Mouse (Mus musculus): Measurements from ENCODE around the gene Tmem270. TPM values are rescaled to one million over a fixed set of nuclear protein-coding genes. Genes with fewer than 3 reads are reported as not detected.

Gene Tmem270
- polyA plus RNA-seq, 1 experiment, result not detected

DNA sequence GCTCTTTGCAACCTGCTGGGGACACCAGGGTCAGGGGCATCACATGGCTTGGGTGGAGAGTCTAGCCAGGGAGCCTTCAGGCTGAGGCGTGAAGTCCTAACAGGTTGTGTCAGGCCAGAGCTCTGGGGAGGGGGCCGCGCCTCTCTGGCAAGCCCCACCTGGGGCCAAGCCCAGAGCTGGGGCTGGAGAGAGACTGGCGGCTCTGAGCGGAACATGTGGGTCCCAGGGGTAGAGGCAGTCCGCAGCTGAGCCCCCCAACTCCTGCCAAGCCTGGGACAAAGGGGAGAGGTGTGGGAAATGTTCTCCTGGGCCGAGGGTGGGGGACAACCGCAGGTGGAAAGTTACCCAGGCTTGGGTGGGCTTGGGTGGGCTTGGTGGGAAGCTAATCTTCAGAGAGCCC lies 9.6 kb downstream of the Tmem270 start:
- H3K79me2 ChIP-seq (ENCODE audit: control insufficient read depth, insufficient read depth), result no peaks in the 10 kb centered on the region
- no peaks in the 10 kb centered on the region for H3K36me3 ChIP-seq (ENCODE audit: control insufficient read depth, insufficient read depth)
- no peaks in the 10 kb centered on the region for H3K79me3 ChIP-seq (ENCODE audit: low read depth)
- no peak for TF ChIP-seq FOSL1 (IDR thresholded peaks at IDR 0.05; ENCODE audit: insufficient read depth, low read length, poor library complexity, severe bottlenecking)
- TF ChIP-seq CTCF (IDR thresholded peaks at IDR 0.05; ENCODE audit: control insufficient read depth, insufficient read depth, insufficient read length), result no peak
- no peak for TF ChIP-seq MAX (IDR thresholded peaks at IDR 0.05)
- TF ChIP-seq MYOD1 (IDR thresholded peaks at IDR 0.05; ENCODE audit: control insufficient read depth, insufficient read length, low read depth), result no peak
- TF ChIP-seq CEBPB (IDR thresholded peaks at IDR 0.05; ENCODE audit: low read depth), result no peak
- TF ChIP-seq USF1 (IDR thresholded peaks at IDR 0.05; ENCODE audit: low read depth), result no peak
- TF ChIP-seq MYOG (IDR thresholded peaks at IDR 0.05; ENCODE audit: control insufficient read depth, extremely low read depth, insufficient read length), result no peak
- H3K27me3 ChIP-seq (ENCODE audit: control insufficient read depth, insufficient read depth, insufficient read length), result peaks cover 71% of the 10 kb centered on the region
- no peak overlapping the region for H3K4me3 ChIP-seq (ENCODE audit: insufficient read depth, poor library complexity, severe bottlenecking)
- H3ac ChIP-seq (ENCODE audit: control insufficient read depth, insufficient read length, low read depth), result no peak overlapping the region

DNA sequence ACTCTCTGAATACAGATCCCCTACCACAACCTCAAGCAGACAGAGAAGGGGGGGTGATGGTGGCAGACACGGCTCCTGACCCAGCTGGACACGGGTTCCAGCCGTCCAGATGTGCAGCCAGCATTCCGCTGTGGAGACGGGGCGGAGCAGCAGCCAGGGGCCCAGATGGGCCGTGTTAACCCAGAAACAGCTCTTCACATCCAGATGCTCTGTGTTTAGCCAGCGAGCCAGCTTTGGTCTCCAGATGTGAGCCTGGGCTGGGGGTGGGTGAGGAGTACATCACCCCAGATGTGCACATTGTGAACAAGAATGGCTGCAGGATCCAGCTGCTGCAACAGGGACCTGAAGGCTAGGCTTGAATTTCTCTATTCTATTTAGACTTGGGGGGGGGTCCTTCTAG lies 11.2 kb downstream of the Tmem270 start:
- peaks cover 64% of the 10 kb centered on the region for H3K27me3 ChIP-seq (ENCODE audit: control insufficient read depth, insufficient read depth, insufficient read length)
- TF ChIP-seq MAX (IDR thresholded peaks at IDR 0.05) (no peak), FOSL1 (IDR thresholded peaks at IDR 0.05; ENCODE audit: insufficient read depth, low read length, poor library complexity, severe bottlenecking) (no peak), CTCF (IDR thresholded peaks at IDR 0.05; ENCODE audit: control insufficient read depth, insufficient read depth, insufficient read length) (no peak), MYOG (IDR thresholded peaks at IDR 0.05; ENCODE audit: control insufficient read depth, extremely low read depth, insufficient read length) (no peak), MYOD1 (IDR thresholded peaks at IDR 0.05; ENCODE audit: control insufficient read depth, insufficient read length, low read depth) (no peak), USF1 (IDR thresholded peaks at IDR 0.05; ENCODE audit: low read depth) (no peak), CEBPB (IDR thresholded peaks at IDR 0.05; ENCODE audit: low read depth) (no peak)

DNA sequence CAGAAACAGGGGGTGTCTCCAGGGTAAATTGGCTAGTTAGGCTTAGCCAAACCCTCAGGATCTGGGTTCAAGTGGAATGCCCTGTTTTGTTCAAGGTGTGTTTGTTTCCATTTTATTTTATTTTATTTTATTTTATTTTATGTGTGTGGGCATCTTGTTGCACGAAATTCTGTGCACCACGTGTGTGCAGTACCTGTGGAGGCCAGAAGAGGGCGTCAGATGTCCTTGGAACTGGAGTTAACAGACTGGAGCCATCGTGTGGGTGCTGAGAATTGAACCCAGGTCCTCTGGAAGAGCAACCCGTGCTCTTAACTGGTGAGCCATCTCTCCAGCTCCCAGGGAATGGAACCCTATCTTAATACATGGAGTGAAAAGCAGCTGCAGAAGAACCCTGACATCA lies 13.8 kb downstream of the Tmem270 start:
- Histone ChIP-seq H3K27me3 (ENCODE audit: control insufficient read depth, insufficient read depth, insufficient read length) (peaks cover 56% of the 10 kb centered on the region), H3K4me3 (ENCODE audit: insufficient read depth, poor library complexity, severe bottlenecking) (no peak overlapping the region), H3K79me3 (ENCODE audit: low read depth) (no peaks in the 10 kb centered on the region), H3ac (ENCODE audit: control insufficient read depth, insufficient read length, low read depth) (no peak overlapping the region), H3K36me3 (ENCODE audit: control insufficient read depth, insufficient read depth) (no peaks in the 10 kb centered on the region), H3K79me2 (ENCODE audit: control insufficient read depth, insufficient read depth) (no peaks in the 10 kb centered on the region)
- no peak for TF ChIP-seq USF1 (IDR thresholded peaks at IDR 0.05; ENCODE audit: low read depth)
- TF ChIP-seq CEBPB (IDR thresholded peaks at IDR 0.05; ENCODE audit: low read depth), result no peak
- no peak for TF ChIP-seq FOSL1 (IDR thresholded peaks at IDR 0.05; ENCODE audit: insufficient read depth, low read length, poor library complexity, severe bottlenecking)
- no peak for TF ChIP-seq CTCF (IDR thresholded peaks at IDR 0.05; ENCODE audit: control insufficient read depth, insufficient read depth, insufficient read length)
- TF ChIP-seq MAX (IDR thresholded peaks at IDR 0.05), result no peak
- no peak for TF ChIP-seq MYOD1 (IDR thresholded peaks at IDR 0.05; ENCODE audit: control insufficient read depth, insufficient read length, low read depth)
- no peak for TF ChIP-seq MYOG (IDR thresholded peaks at IDR 0.05; ENCODE audit: control insufficient read depth, extremely low read depth, insufficient read length)

More for the DNA sequence above, 11.2 kb downstream of the Tmem270 start:
- H3K4me3 ChIP-seq (ENCODE audit: insufficient read depth, poor library complexity, severe bottlenecking), result no peak overlapping the region
- no peaks in the 10 kb centered on the region for H3K79me2 ChIP-seq (ENCODE audit: control insufficient read depth, insufficient read depth)
- H3ac ChIP-seq (ENCODE audit: control insufficient read depth, insufficient read length, low read depth), result no peak overlapping the region
- no peaks in the 10 kb centered on the region for H3K79me3 ChIP-seq (ENCODE audit: low read depth)
- no peaks in the 10 kb centered on the region for H3K36me3 ChIP-seq (ENCODE audit: control insufficient read depth, insufficient read depth)

GRCm38 (mm10) chr5:134891552-134891951 lies 15.0 kb downstream of the Tmem270 start:
- Histone ChIP-seq H3K36me3 (ENCODE audit: control insufficient read depth, insufficient read depth) (no peaks in the 10 kb centered on the region), H3ac (ENCODE audit: control insufficient read depth, insufficient read length, low read depth) (no peak overlapping the region), H3K27me3 (ENCODE audit: control insufficient read depth, insufficient read depth, insufficient read length) (peaks cover 54% of the 10 kb centered on the region), H3K79me2 (ENCODE audit: control insufficient read depth, insufficient read depth) (no peaks in the 10 kb centered on the region), H3K79me3 (ENCODE audit: low read depth) (no peaks in the 10 kb centered on the region), H3K4me3 (ENCODE audit: insufficient read depth, poor library complexity, severe bottlenecking) (no peak overlapping the region)
- TF ChIP-seq MAX (IDR thresholded peaks at IDR 0.05) (no peak), MYOD1 (IDR thresholded peaks at IDR 0.05; ENCODE audit: control insufficient read depth, insufficient read length, low read depth) (no peak), CEBPB (IDR thresholded peaks at IDR 0.05; ENCODE audit: low read depth) (no peak), CTCF (IDR thresholded peaks at IDR 0.05; ENCODE audit: control insufficient read depth, insufficient read depth, insufficient read length) (no peak), MYOG (IDR thresholded peaks at IDR 0.05; ENCODE audit: control insufficient read depth, extremely low read depth, insufficient read length) (no peak), FOSL1 (IDR thresholded peaks at IDR 0.05; ENCODE audit: insufficient read depth, low read length, poor library complexity, severe bottlenecking) (no peak), USF1 (IDR thresholded peaks at IDR 0.05; ENCODE audit: low read depth) (no peak)

GRCm38 (mm10) chr5:134890601-134891054 lies 15.9 kb downstream of the Tmem270 start:
- Histone ChIP-seq H3K79me2 (ENCODE audit: control insufficient read depth, insufficient read depth) (no peaks in the 10 kb centered on the region), H3K27me3 (ENCODE audit: control insufficient read depth, insufficient read depth, insufficient read length) (peaks cover 47% of the 10 kb centered on the region), H3K4me3 (ENCODE audit: insufficient read depth, poor library complexity, severe bottlenecking) (no peak overlapping the region), H3K79me3 (ENCODE audit: low read depth) (no peaks in the 10 kb centered on the region), H3K36me3 (ENCODE audit: control insufficient read depth, insufficient read depth) (no peaks in the 10 kb centered on the region), H3ac (ENCODE audit: control insufficient read depth, insufficient read length, low read depth) (no peak overlapping the region)
- TF ChIP-seq CTCF (IDR thresholded peaks at IDR 0.05; ENCODE audit: control insufficient read depth, insufficient read depth, insufficient read length), result no peak
- TF ChIP-seq USF1 (IDR thresholded peaks at IDR 0.05; ENCODE audit: low read depth), result no peak
- no peak for TF ChIP-seq MYOG (IDR thresholded peaks at IDR 0.05; ENCODE audit: control insufficient read depth, extremely low read depth, insufficient read length)
- TF ChIP-seq MYOD1 (IDR thresholded peaks at IDR 0.05; ENCODE audit: control insufficient read depth, insufficient read length, low read depth), result no peak
- TF ChIP-seq MAX (IDR thresholded peaks at IDR 0.05), result no peak

DNA sequence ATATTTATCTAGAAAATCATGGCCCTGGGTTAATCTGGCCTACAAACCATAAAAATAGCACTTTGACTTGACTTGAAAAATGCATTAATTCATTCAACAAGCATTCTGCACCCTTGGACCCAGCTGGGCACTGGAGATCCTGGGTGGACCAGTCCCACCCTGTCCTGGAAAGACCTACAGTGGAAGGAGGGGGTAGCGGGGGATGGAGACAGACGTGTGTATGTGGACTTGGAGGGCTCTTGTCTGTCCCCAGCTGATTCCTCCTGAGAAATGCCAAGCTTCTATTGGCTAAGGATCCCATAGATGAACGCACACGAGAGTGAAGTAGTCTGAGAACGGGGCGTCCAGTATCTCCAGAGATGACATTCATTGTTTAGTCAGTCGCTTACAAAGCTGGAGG lies 18.0 kb downstream of the Tmem270 start:
- Histone ChIP-seq H3ac (ENCODE audit: control insufficient read depth, insufficient read length, low read depth) (no peak overlapping the region), H3K79me2 (ENCODE audit: control insufficient read depth, insufficient read depth) (no peaks in the 10 kb centered on the region), H3K79me3 (ENCODE audit: low read depth) (no peaks in the 10 kb centered on the region), H3K27me3 (ENCODE audit: control insufficient read depth, insufficient read depth, insufficient read length) (peaks cover 47% of the 10 kb centered on the region), H3K36me3 (ENCODE audit: control insufficient read depth, insufficient read depth) (no peaks in the 10 kb centered on the region), H3K4me3 (ENCODE audit: insufficient read depth, poor library complexity, severe bottlenecking) (no peak overlapping the region)
- TF ChIP-seq FOSL1 (IDR thresholded peaks at IDR 0.05; ENCODE audit: insufficient read depth, low read length, poor library complexity, severe bottlenecking) (no peak), CTCF (IDR thresholded peaks at IDR 0.05; ENCODE audit: control insufficient read depth, insufficient read depth, insufficient read length) (no peak), MYOG (IDR thresholded peaks at IDR 0.05; ENCODE audit: control insufficient read depth, extremely low read depth, insufficient read length) (no peak), CEBPB (IDR thresholded peaks at IDR 0.05; ENCODE audit: low read depth) (no peak), USF1 (IDR thresholded peaks at IDR 0.05; ENCODE audit: low read depth) (no peak), MAX (IDR thresholded peaks at IDR 0.05) (no peak), MYOD1 (IDR thresholded peaks at IDR 0.05; ENCODE audit: control insufficient read depth, insufficient read length, low read depth) (no peak)

All from C2C12 (cell line).